Mouse (Mus musculus): ENCODE data around the gene Zfp276.

DNA sequence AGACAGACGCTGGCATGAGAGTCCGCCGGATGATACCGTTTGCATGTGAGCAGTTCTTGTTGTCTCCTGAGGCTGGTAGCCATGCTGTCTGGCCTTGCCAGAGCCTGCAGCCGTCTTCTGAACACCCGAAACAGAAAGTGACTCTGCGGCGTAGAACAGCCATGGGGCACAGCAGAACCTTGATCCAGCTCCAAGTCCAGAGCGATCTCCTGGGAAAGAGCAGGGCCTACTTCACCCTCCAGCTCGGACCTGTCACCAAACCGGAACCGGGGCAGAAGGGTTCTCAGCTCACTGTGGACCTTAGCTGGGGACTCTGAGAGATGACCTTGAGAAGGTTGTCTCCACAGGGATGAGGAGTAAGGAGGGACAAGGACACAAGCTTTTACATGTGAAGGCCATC lies 21.1 kb downstream of the Zfp276 start:
- TF ChIP-seq CTCF (IDR thresholded peaks at IDR 0.05; ENCODE audit: low read depth), result no peak
- no peak for TF ChIP-seq EP300 (IDR thresholded peaks at IDR 0.05; ENCODE audit: low read depth)

All from heart, postnatal 0 days (tissue).